In genomic region chr16:14082925-14083324, GRCm38 (mm10) we compare ENCODE assay signal across 20 mouse cellular contexts.
DNase-seq lines count a peak whose midpoint lies in the region; ATAC-seq and TF ChIP-seq lines count a peak whose summit lies in the region.
"Had no signal": no experiment of that assay in that cellular context is flagged by ENCODE, and none has a peak within 500 bp of the region (broad histone marks: within the 10 kb centered on the region; RNA-seq: fewer than 3 reads in every experiment).

No protein-coding gene starts in this region.

- H3K4me2 ChIP-seq in CH12.LX (ENCODE audit: insufficient read depth, low read depth, poor library complexity, severe bottlenecking) = no peak overlapping the region
- H3K4me2 ChIP-seq: embryonic facial prominence, embryonic 12.5 days; forebrain, embryonic 13.5 days; forebrain, embryonic 15.5 days had no signal

- peak; percentile 90 for ATAC-seq in frontal cortex, adult (ENCODE audit: low TSS enrichment)
- ATAC-seq: CD4-positive, CD25-positive, alpha-beta regulatory T cell, adult 4 months; forebrain, embryonic 13.5 days; forebrain, embryonic 15.5 days; forebrain, postnatal 0 days had no signal

- in situ Hi-C loops in CH12.LX (cut with MboI; ENCODE audit: low pct_ligation_motif_present, low pct_unique_long_range_greater_than_20kb, low sequenced_read_pairs) = no loop called here

- TF ChIP-seq CTCF in CH12.LX (conservative IDR thresholded peaks at IDR 0.05 in 1 of 2, IDR thresholded peaks at IDR 0.05 in 1 of 2; ENCODE audit: low read depth in 2 of 2, low read length in 2 of 2) = no peak
- TF ChIP-seq CTCF in lung, adult 2 months (IDR thresholded peaks at IDR 0.05; ENCODE audit: insufficient read depth, low read length) = no peak

- no peak overlapping the region for H3K4me3 ChIP-seq in CH12.LX (replicated peaks in 1 of 3; ENCODE audit: low read depth in 2 of 3, low read length in 2 of 3, poor library complexity in 1 of 3)
- no peak overlapping the region for H3K4me3 ChIP-seq in lung, adult 2 months (replicated peaks; ENCODE audit: extremely low read depth, low read depth, low read length)
- H3K4me3 ChIP-seq: embryonic facial prominence, embryonic 10.5 days; embryonic facial prominence, embryonic 12.5 days; forebrain, embryonic 13.5 days; forebrain, embryonic 15.5 days had no signal

- H3K27ac ChIP-seq in CH12.LX (ENCODE audit: insufficient read depth, low read depth) = no peak overlapping the region
- H3K27ac ChIP-seq: embryonic facial prominence, embryonic 10.5 days; embryonic facial prominence, embryonic 12.5 days; forebrain, embryonic 13.5 days; forebrain, embryonic 15.5 days had no signal

- TF ChIP-seq EP300 in CH12.LX (IDR thresholded peaks at IDR 0.05; ENCODE audit: low read length) = no peak

- DNase-seq in frontal cortex, postnatal 25 days (ENCODE audit: low spot score in 2 of 2) = no peak
- DNase-seq in CH12.LX (ENCODE audit: extremely low read depth) = no peak
- DNase-seq in telencephalon, adult 2 months (ENCODE audit: low read depth, low spot score) = peak; percentile 51
- DNase-seq in lung, adult 2 months = no peak
- DNase-seq: adrenal gland, adult 2 months; adrenal gland, postnatal 10 days; adrenal gland, postnatal 25 days; B cell, adult 2 months; cerebellum, adult 11-12 months; cerebellum, adult 2 months; cerebellum, adult 9-10 months; cerebellum, postnatal 10 days; cerebellum, postnatal 25 days; forebrain, postnatal 0 days had no signal

- H3K36me3 ChIP-seq in CH12.LX (replicated peaks in 1 of 2; ENCODE audit: control insufficient read depth in 1 of 2, insufficient read depth in 1 of 2, low read length in 1 of 2) = no peaks in the 10 kb centered on the region
- H3K36me3 ChIP-seq: embryonic facial prominence, embryonic 10.5 days; embryonic facial prominence, embryonic 12.5 days; forebrain, embryonic 15.5 days had no signal

- no peaks in the 10 kb centered on the region for H3K79me2 ChIP-seq in CH12.LX (replicated peaks; ENCODE audit: control insufficient read depth, extremely low read depth, insufficient read depth, poor library complexity, severe bottlenecking)

- dilution Hi-C loops in CH12.LX (cut with MboI; ENCODE audit: extremely low pct_ligation_motif_present, extremely low pct_unique_long_range_greater_than_20kb, low sequenced_read_pairs) = no loop called here

- peaks cover 0 to 14% of the 10 kb centered on the region in 2 experiments; a peak in 3 of 4 replicates for H3K4me1 ChIP-seq in CH12.LX (ENCODE audit: control insufficient read depth in 1 of 2, insufficient read depth in 2 of 2)
- no peaks in the 10 kb centered on the region for H3K4me1 ChIP-seq in lung, adult 2 months (ENCODE audit: control insufficient read depth, insufficient read depth, low read length)
- H3K4me1 ChIP-seq: embryonic facial prominence, embryonic 10.5 days; embryonic facial prominence, embryonic 12.5 days; forebrain, embryonic 13.5 days; forebrain, embryonic 15.5 days had no signal

- H3K9ac ChIP-seq in CH12.LX (ENCODE audit: insufficient read depth, low read depth) = no peak overlapping the region
- H3K9ac ChIP-seq: embryonic facial prominence, embryonic 12.5 days; forebrain, embryonic 13.5 days; forebrain, embryonic 15.5 days; forebrain, postnatal 0 days had no signal

- TF ChIP-seq POLR2A in CH12.LX (IDR thresholded peaks at IDR 0.05; ENCODE audit: low read depth, low read length) = no peak
- TF ChIP-seq POLR2A in lung, adult 2 months (IDR thresholded peaks at IDR 0.05; ENCODE audit: borderline replicate concordance, extremely low read depth, low read depth, low read length) = no peak

- WGBS in lung, adult 2 months = 58% methylated on average over 2 of the region's 2 CpGs

- H3K27me3 ChIP-seq in CH12.LX (replicated peaks) = no peaks in the 10 kb centered on the region
- H3K27me3 ChIP-seq: embryonic facial prominence, embryonic 12.5 days; forebrain, embryonic 13.5 days; forebrain, embryonic 15.5 days had no signal

- TF ChIP-seq RAD21 in CH12.LX (IDR thresholded peaks at IDR 0.05; ENCODE audit: low read depth, low read length) = no peak

- peaks cover 4% of the 10 kb centered on the region for H3K9me3 ChIP-seq in CH12.LX (replicated peaks; ENCODE audit: low read length)
- H3K9me3 ChIP-seq: embryonic facial prominence, embryonic 10.5 days; forebrain, embryonic 13.5 days; forebrain, embryonic 15.5 days had no signal

TF ChIP-seq in CH12.LX, 34 proteins besides CTCF, POLR2A, EP300 and RAD21:
- TF ChIP-seq MAZ (IDR thresholded peaks at IDR 0.05; ENCODE audit: low read depth, low read length) (no peak), MEF2A (IDR thresholded peaks at IDR 0.05; ENCODE audit: borderline replicate concordance, low read depth, low read length) (peak; percentile 25; the same call in 1 of the 2 replicates)
